Mouse (Mus musculus) embryo, embryonic 9.5 days (tissue): ENCODE measurements at regions not wholly inside any gene's neighbourhood (a gene's known extent, or its start where the extent isn't known, plus 50 kb on each side); places are given as distances from the start of the nearest gene placed in this dataset.
"Not testable (repeated sequence)": the region's sequence is repeated elsewhere in the genome, so short reads cannot be mapped to it uniquely, and the experiment has no call there.

Experiments
- DNase-seq: peaks from one replicate; pipeline ENCODE4 v3.0.0-alpha.2; 2017; ENCODE audit errors: extremely low spot score

DNA sequence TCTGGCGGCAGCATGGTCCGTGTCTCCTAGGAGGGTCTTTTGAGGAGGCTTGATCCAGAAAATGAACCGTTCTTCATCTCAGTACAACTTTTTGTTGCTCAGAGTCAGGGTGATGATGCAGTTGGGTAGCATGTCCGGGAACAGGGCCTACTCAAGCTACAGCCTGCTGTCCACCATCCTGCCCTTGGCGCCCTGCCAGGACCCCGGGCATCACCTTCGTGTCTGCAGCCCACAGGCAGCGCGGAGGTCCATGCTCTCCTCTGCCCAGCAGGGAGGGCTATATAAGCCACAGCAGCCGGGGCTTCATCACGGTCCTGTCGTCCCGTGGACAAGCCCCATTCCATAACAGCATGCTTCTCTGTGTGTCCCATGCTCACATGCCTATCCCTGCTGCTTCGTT lies 107.1 kb upstream of the Klf3 start:
- no peak for DNase-seq

DNA sequence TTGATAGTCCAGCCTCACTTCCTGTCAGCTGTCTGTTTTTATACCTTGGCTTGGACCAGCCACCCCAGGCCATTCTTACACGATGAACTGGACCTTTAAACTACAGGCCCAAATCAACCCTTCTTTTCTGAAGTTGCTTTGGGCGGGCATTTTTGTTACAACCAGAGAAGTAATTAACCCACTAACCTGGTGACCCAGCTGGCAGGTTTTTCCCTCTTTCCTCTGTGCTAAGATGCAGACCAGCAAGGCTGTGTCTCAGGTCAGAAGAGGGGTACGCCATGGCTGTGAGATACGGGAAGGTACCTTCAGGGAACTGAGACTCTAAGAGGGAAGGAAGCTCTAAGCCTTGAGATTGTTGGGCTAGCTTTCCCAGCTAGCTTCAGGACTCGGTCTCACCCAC lies 105.7 kb upstream of the Klf3 start:
- no peak for DNase-seq

GRCm38 (mm10) chr5:64698458-64699116 lies 104.6 kb upstream of the Klf3 start:
- no peak for DNase-seq

DNA sequence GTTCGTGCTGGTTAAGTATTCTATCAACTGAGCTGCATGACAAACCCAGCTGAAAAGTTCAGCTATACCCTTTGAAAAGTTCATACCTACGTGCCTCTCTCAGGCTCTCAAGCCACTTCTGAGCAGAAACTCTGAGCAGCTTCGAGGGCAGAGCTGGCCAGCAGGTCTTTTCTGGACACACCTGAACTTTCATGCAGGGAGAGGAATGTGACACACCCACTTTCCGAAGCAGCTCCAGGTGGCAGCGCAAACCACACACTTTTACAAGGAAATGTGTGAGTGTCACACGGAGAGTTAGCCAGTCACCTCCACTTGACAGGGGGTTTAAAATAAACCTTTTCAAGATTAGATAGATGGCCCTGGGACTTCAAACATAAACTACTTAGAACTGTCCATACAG lies 103.2 kb upstream of the Klf3 start:
- DNase-seq, result no peak

GRCm38 (mm10) chr5:64701219-64701779 lies 101.9 kb upstream of the Klf3 start:
- no peak for DNase-seq

GRCm38 (mm10) chr5:64701780-64702231 lies 101.4 kb upstream of the Klf3 start:
- DNase-seq, result peak; percentile 28

- not testable (repeated sequence) for DNase-seq
Observed at GRCm38 (mm10) chr5:64702404-64702803, 100.8 kb upstream of the Klf3 start.

GRCm38 (mm10) chr5:64703091-64703872 lies 99.9 kb upstream of the Klf3 start:
- DNase-seq, result peak; percentile 22

- no peak for DNase-seq
Observed at GRCm38 (mm10) chr5:64704144-64704543, 99.0 kb upstream of the Klf3 start.

GRCm38 (mm10) chr5:64706586-64706985 lies 96.6 kb upstream of the Klf3 start:
- DNase-seq, result no peak

DNA sequence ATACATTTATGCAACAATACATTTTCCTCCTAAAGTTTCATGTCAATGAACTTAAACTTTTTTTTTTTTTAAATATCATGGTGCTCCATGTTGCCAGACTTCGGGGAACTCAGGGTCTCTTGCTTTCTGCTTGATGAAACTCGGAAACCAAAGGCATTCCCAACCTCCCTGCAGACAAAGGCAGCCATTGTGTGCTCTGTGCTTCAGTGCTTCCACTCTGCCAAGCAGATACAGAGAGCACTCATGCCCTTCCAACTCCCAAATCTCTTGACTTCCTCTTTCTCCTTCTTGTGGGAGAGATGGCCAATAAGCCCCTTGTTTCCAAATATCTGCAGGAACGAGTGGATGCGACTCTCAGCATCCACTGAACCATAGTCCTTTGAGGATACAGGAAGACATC lies 94.0 kb upstream of the Klf3 start:
- DNase-seq, result peak; percentile 27

DNA sequence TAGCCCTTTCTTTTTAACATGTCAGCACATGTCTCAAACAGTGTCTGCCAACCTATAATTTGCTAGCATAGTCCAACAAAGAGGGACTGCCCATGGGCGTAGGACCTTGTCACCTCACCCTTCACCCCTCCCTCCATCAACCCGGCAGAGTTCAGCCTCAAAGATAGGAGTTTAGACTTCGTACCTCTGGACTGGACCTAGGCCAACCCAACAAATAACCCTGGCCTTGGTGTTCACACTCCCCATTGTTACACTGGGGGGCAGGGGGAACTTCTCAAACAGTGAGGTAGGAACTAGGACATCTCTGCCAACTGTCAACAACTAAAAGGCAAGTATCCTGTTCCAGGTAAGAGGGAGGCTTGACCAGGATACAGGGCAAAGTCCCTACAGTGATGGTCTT lies 93.0 kb upstream of the Klf3 start:
- no peak for DNase-seq

- no peak for DNase-seq
Observed at GRCm38 (mm10) chr5:64710968-64711367, 92.2 kb upstream of the Klf3 start.

GRCm38 (mm10) chr5:64714221-64714653 lies 89.0 kb upstream of the Klf3 start:
- peak; percentile 53 for DNase-seq

DNA sequence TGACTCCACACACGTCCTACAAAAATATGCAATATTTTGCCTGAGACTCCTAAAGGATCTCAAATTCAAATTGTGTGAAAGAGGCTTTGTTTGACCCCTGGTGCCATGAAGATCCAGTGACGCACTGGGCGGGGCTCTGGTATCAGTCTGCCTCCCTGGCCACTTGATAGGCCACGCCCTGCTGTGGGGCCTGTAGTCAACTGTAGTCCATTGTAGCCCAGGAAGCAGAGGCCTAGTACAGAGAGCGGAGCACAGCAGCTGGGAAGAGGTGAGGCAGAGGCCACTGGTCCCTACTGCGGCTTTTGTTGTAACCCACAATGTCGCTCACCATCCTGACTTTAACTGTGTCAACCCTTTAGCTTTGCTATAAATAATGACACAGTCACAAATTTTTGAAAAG lies 88.5 kb upstream of the Klf3 start:
- DNase-seq, result peak; percentile 51

GRCm38 (mm10) chr5:64716551-64716950 lies 86.6 kb upstream of the Klf3 start:
- no peak for DNase-seq

DNA sequence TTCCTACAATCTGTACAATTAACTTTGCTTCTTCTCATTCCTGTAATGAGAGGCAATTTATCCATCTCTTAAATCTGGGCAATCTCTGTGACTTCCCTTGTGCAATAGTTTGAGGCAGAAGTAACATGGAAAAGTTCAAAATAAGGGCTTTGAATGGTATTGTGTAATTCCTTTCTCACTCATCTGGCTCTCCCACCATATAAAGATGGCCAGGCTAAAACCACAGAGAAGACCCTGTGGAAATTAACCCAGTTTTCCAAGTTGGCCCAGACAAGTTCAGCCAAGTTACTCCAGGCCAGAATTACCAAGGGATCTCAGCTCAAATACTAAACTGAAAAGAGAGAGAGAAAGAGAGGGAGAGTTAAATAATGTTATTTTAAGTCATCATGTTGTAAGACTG lies 81.0 kb upstream of the Klf3 start:
- DNase-seq, result no peak

- no peak for DNase-seq
Observed at GRCm38 (mm10) chr5:64727847-64728246, 75.3 kb upstream of the Klf3 start.

GRCm38 (mm10) chr5:64732356-64732755 lies 70.8 kb upstream of the Klf3 start:
- DNase-seq, result no peak

DNA sequence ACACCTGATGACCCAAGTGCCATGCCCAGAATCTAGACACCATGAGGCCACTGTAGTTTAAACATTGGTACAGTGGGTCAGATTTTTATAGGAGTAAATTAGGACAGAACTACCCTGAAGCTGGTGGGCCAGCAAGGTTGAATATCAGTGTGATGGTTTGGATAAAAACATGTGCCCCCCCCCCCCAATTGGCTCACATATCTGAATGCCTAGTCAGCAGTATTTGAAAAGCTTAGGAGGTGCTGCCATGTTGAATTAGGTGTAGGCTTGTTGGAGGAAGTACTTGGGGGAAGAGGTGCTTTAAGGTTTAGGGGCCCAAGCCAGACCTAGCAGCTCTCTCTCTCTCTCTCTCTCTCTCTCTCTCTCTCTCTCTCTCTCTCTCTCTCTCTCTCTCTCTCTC lies 66.2 kb upstream of the Klf3 start:
- no peak for DNase-seq

DNA sequence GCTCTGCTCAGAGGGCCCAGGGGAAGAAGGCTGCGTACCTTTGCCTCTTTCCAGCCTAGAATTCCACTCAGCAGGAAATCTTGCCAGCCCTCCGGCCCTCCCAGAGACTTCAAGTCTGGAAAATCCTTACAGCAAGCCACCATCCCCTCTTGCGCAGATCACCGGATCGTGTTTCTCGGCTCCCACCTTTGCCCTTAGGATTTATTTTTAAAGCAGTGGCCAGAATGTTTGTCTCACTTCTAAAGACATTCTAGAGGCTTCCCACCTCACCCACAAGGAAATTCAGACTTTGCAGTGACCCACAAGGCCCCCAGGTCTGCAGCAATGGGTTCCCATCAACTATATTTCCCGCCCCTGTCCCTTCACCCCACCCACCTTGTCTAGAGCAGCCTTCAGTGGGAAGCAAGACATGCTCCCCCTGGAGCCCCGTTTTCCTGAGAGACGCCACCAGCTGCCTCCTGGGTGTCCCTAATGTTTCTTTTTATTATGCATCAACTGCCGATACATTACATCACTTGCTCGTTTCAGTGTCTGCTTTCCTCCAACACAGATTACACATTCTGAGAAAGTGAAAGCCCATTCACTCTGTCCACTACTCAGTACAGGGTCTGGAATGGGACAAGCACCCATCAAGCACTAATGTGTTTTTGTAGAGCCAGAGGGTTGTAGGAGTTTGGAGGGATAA lies 65.0 kb upstream of the Klf3 start:
- peak; percentile 54 for DNase-seq

DNA sequence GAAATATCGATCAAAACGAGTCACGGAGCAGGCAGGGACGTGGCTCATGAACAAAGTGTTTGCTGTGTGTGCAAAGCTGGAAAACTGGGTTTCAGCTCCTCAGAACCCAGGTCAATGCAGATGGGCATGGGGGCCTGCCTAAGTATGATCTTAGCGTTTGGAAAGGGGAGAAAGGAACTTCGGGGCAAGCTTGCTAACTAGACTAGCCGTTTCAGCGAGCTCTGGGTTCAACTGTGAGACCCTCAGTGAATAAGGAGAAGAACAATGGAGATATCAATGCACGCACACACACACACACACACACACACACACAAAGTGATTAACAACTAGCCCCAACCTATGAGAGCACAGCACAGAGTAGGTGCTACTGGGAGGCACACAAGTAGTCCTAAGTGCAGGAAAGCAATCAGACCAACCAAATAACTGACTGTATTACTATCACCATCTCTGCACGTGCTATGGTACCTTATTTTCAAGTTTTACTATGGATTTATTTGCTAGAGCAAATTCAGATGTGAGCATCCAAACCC lies 64.3 kb upstream of the Klf3 start:
- no peak for DNase-seq
